Mouse (Mus musculus) ES-E14 (cell line): ENCODE data around the gene Gm17428.

Experiments used
- CHD2 ChIP-seq: IDR thresholded peaks from 2 replicates; pipeline ENCODE4 v1.6.1; 2014; ENCODE audit warnings: mild to moderate bottlenecking, low read depth, low read length, inconsistent platforms
- HCFC1 ChIP-seq: IDR thresholded peaks from 2 replicates; pipeline ENCODE4 v1.6.1; 2012; ENCODE audit warnings: low read length, inconsistent platforms, borderline replicate concordance; ENCODE audit not compliant: insufficient read depth
- MAFK ChIP-seq: IDR thresholded peaks from 2 replicates; pipeline ENCODE4 v1.6.1; 2014; ENCODE audit warnings: mild to moderate bottlenecking, low read depth, low read length, inconsistent platforms; ENCODE audit not compliant: insufficient read depth
- ZNF384 ChIP-seq: IDR thresholded peaks from 2 replicates; pipeline ENCODE4 v1.6.1; 2012; ENCODE audit warnings: low read depth, low read length, inconsistent platforms

DNA sequence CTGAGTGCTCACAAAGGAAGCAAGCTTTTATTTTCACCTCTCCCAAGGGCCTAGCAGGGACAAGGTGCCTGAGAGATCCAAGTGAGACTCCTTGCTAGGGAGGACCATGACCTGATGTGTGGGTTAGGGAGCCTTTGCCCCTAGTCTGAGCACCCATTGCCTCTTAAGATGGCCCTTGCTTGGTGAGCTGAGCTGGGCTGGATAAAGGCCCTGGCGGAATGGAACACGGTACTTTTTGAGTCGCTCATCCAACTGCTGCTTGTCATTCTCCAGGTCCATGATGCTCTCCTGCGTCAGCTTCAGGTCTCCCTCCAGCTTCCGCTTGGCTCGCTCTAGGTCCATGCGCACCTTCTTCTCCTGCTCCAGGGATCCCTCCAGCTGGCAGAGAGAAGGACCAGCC is 5.2 kb downstream of the Gm17428 start:
- TF ChIP-seq CHD2 (no peak), ZNF384 (no peak), HCFC1 (no peak), MAFK (no peak)
